Mouse (Mus musculus): ENCODE results near the gene Chst1.

- TF ChIP-seq CTCF (conservative IDR thresholded peaks at IDR 0.05 in 1 of 2, IDR thresholded peaks at IDR 0.05 in 1 of 2; ENCODE audit: low read depth in 2 of 2, low read length in 2 of 2) (no peak), POLR2A (IDR thresholded peaks at IDR 0.05; ENCODE audit: low read depth, low read length) (no peak), E2F4 (IDR thresholded peaks at IDR 0.05; ENCODE audit: insufficient replicate concordance, low read depth, low read length) (no peak), CHD1 (IDR thresholded peaks at IDR 0.05; ENCODE audit: low read depth, low read length) (no peak), SIN3A (IDR thresholded peaks at IDR 0.05; ENCODE audit: low read length) (no peak), USF1 (IDR thresholded peaks at IDR 0.05; ENCODE audit: low read depth, low read length) (no peak), UBTF (IDR thresholded peaks at IDR 0.05; ENCODE audit: low read depth, low read length) (no peak), MEF2A (IDR thresholded peaks at IDR 0.05; ENCODE audit: borderline replicate concordance, low read depth, low read length) (no peak), EP300 (IDR thresholded peaks at IDR 0.05; ENCODE audit: low read length) (no peak), KAT2A (IDR thresholded peaks at IDR 0.05; ENCODE audit: insufficient replicate concordance, low read length) (no peak), ZMIZ1 (IDR thresholded peaks at IDR 0.05; ENCODE audit: low read depth, low read length) (no peak), MXI1 (IDR thresholded peaks at IDR 0.05; ENCODE audit: low read depth, low read length) (no peak), NELFE (IDR thresholded peaks at IDR 0.05; ENCODE audit: low read depth, low read length) (no peak), GABPA (IDR thresholded peaks at IDR 0.05; ENCODE audit: insufficient replicate concordance, low read depth, low read length) (no peak)
Measured at GRCm38 (mm10) chr2:92550051-92550450, 49.5 kb upstream of the Chst1 start.
